Mouse (Mus musculus): ENCODE measurements around the gene Shroom1. TPM values are rescaled to one million over a fixed set of nuclear protein-coding genes. Genes with fewer than 3 reads are reported as not detected.

Shroom1 gene
- total RNA-seq, 2 experiments from 2014 or later: 4.0 to 4.5 TPM

DNA sequence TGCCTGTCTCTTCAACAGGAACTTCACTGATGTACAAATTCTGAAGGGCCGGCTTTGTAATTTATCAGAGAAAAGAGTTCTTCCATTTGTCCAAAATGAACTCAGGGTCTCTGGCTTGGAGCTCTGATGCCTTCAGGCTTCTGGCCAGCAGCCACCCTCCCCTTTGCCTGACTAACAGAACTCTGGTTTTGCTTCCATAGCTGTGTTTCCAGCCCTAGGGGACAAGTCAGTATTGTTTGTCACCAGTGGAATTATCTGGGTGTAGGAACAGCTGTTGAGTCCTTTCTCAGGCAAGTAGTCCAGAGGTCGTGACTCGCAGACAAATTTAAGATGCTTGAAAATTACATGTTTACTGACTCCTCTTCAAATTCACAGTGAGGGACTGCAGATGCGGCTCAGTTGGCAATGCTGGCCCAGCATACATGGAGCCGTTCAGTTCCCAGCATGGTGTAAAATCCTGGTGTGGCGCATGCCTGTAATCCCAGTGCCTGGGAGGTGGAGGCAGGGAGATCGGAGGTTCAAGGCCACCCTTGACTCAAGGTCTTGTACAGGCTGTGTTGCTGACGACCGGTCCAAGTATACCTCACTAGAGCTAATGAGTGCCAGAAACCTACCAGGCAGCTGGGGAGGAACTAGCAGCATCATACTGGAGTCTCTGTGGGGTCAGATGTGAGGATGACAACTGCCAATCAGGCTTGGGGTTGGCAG, 50.2 kb downstream of the Shroom1 start:
- no peak for DNase-seq (ENCODE audit: low spot score in 2 of 2)

DNA sequence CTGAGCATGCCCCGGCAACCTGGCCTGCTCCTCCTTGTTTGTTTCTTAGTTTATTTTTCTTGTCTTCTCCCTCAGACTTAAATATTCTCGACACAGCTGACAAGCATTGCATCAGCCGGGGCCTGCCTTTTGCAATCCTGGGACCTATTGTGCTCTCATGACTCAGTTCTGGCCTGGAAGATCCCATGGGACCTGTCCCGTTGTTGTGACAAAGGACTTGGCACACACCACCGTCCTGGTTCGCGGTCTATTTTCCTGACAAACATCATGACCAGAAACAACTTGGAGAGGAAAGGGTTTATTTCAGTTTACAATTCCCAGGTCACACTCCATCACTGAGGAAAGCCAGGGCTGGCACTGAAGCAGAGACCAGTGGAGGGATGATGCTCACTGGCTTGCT, 51.1 kb downstream of the Shroom1 start:
- DNase-seq (ENCODE audit: low spot score in 2 of 2): no peak

DNA sequence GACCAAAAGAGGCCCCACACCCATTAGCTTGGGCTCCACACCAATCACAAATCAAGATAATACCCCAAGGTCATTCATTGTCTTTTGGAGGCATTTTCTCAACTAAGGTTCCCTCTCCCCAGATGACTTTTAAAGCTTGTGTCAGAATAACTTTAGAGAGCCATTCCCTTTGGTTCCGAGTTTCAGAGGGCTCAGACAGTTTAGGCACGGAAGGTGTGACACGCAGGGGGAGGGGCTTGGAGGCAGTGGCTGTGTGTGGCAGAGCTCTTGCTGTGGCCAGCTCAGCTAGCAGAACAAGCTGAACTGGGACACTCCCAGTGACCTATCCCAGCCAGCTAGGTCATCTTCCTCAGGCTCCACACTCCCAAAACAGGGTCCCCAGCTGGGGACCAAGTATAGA, 51.6 kb downstream of the Shroom1 start:
- DNase-seq (ENCODE audit: low spot score in 2 of 2): no peak

DNA sequence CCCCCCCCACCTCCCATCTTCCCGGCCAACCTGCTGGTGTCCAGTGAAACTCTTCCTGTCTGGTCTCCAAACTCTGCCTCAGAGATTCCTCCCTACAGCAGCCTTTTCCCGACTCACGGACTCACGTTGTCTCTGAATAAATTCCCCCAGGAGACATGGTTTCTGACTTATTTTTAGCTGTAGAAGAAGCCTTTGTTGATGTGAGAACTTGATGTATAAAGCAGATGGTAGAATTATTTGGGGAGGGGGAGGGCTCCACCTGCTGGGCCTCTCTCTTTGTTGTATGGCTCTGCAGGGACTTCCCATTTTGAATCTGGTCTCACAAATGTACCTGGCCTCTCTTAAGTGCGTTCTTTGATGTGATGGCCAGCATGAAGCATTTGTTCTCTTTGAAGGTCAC, 53.3 kb downstream of the Shroom1 start:
- DNase-seq (ENCODE audit: low spot score in 2 of 2): no peak

DNA sequence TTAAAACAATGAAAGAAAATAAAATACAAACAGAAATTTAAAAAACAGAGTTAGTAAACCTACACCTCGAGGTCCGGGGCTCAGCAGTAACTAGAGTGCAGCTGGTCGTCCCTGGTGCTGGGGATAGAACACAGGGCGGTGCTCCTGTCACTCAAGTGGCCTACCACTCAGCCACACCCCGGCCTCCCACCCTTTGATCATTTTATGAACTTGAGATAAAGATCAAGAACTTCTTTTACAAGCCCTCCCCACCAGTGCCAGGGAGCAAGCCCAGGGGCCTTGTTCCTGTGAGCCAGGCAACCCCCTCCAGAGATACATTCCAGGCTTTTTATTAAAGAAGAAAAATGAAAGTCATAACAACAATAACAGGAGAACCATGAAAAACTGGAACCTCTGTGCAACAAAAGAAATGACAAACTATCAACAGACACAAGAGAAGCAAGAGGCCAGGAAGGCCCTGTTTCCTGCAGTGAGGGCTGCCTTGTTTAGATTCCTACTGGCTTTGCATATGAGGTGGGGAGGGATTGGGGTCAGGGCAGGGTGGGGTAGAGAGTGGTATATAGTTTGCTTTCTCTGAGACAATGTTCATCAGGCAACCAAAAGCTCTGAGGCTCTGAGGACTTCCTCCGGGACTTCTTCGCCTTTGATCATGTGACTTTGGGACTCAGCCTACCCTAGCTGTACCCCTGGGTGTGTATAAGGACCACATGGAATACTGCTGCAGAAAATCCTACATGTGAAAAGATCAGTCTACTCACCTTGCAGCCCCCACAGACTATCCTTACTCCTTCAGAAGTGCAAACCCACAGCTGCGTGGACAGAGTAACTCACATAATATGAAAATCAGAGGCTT, 60.0 kb downstream of the Shroom1 start:
- no peak for DNase-seq (ENCODE audit: low spot score in 2 of 2)

Small RNA genes within 50 kb of the gene (microRNA-seq; reads per million reads assigned to microRNA genes)
- 0.23 to 1.4 reads per million in 2 experiments for gene Mir6920

Other genes with a start within 250 kb of the Shroom1 start
- gene Hspa4, start 156.7 kb upstream of the Shroom1 start, total RNA-seq (2021): 100 to 1,000 TPM; 177 to 192 TPM
- 10 to 100 TPM in 1 of 2 experiments, 1 to 10 TPM in 1; 8.2 to 10.7 TPM for gene Zcchc10, start 132.5 kb upstream of the Shroom1 start, total RNA-seq (2021)
- 100 to 1,000 TPM; 220 to 224 TPM for gene Aff4, start 106.4 kb upstream of the Shroom1 start, total RNA-seq (2021)
- gene Leap2, start 34.0 kb upstream of the Shroom1 start, total RNA-seq (2021): not detected
- 100 to 1,000 TPM; 539 to 559 TPM for gene Uqcrq, start 26.4 kb upstream of the Shroom1 start, total RNA-seq (2021)
- gene Gdf9, start 26.2 kb upstream of the Shroom1 start, total RNA-seq (2021): 1 to 10 TPM in 1 of 2 experiments, under 1 TPM in 1; 0.71 to 1.3 TPM
- gene Gm10447, start 95 bp upstream of the Shroom1 start, total RNA-seq (2021): under 1 TPM in 1 of 2 experiments, not detected in 1; 0.26 TPM
- gene Gm9837, start 13.3 kb downstream of the Shroom1 start, total RNA-seq (2021): not detected
- gene Gm9945, start 23.0 kb downstream of the Shroom1 start, total RNA-seq (2021): 1 to 10 TPM; 2.4 to 2.5 TPM
- 100 to 1,000 TPM; 106 to 108 TPM for gene Sowaha, start 23.1 kb downstream of the Shroom1 start, total RNA-seq (2021)
- gene Sept8, start 62.1 kb downstream of the Shroom1 start, total RNA-seq (2021): 100 to 1,000 TPM; 206 to 209 TPM
- 100 to 1,000 TPM; 140 to 149 TPM for gene Kif3a, start 110.2 kb downstream of the Shroom1 start, total RNA-seq (2021)
- gene Il4, start 161.5 kb downstream of the Shroom1 start, total RNA-seq (2021): not detected
- not detected for gene Il13, start 177.5 kb downstream of the Shroom1 start, total RNA-seq (2021)

Measured in layer of hippocampus, postnatal 14 days (tissue).